Mouse (Mus musculus) G1E (cell line): ENCODE data around the gene Cwc22. TPM values are rescaled to one million over a fixed set of nuclear protein-coding genes. Genes with fewer than 3 reads are reported as not detected.

Experiments
- ATAC-seq: 2 replicates; pipeline ENCODE4 v1.8.0; 2016; ENCODE audit warnings: mild to moderate bottlenecking; ENCODE audit not compliant: insufficient number of reproducible peaks, poor library complexity, low FRiP score, severe bottlenecking; ENCODE audit errors: extremely low read depth
- DNase-seq: peaks from one replicate; pipeline ENCODE4 v3.0.0; 2012; ENCODE audit warnings: low spot score
- H3K27me3 ChIP-seq: 2 replicates; pipeline ENCODE4 v1.6.1; 2012; ENCODE audit warnings: mild to moderate bottlenecking, low read length, inconsistent platforms; ENCODE audit not compliant: insufficient read depth
- H3K36me3 ChIP-seq: replicated peaks from 2 replicates; pipeline ENCODE3; 2012; ENCODE audit warnings: mild to moderate bottlenecking, inconsistent platforms
- H3K4me1 ChIP-seq: 2 replicates; pipeline ENCODE4 v1.6.1; 2012; ENCODE audit warnings: low read depth, low read length, inconsistent platforms, mixed read lengths; ENCODE audit not compliant: insufficient read depth
- H3K4me3 ChIP-seq: 2 replicates; pipeline ENCODE4 v1.5.1; 2012; ENCODE audit warnings: low read depth, mild to moderate bottlenecking, inconsistent platforms, low read length, moderate library complexity, mixed read lengths
- H3K9me3 ChIP-seq: replicated peaks from 2 replicates; pipeline ENCODE4 v1.6.1; 2012; ENCODE audit warnings: inconsistent platforms
- CTCF ChIP-seq: IDR thresholded peaks from 2 replicates; pipeline ENCODE4 v1.5.1; 2012; ENCODE audit warnings: low read depth, low read length, inconsistent platforms, mixed read lengths
- GATA1 ChIP-seq: IDR thresholded peaks from 2 replicates; pipeline ENCODE4 v1.6.1; 2012; ENCODE audit warnings: borderline replicate concordance, low read length, inconsistent platforms, mixed read lengths
- GATA2 ChIP-seq: IDR thresholded peaks from 2 replicates; pipeline ENCODE4 v1.6.1; 2012; ENCODE audit warnings: low read depth, low read length, inconsistent platforms, borderline replicate concordance
- POLR2AphosphoS5 ChIP-seq: IDR thresholded peaks from 2 replicates; pipeline ENCODE4 v1.6.1; 2012; ENCODE audit warnings: low read depth, low read length, inconsistent platforms; ENCODE audit not compliant: insufficient replicate concordance
- TAL1 ChIP-seq: conservative IDR thresholded peaks from 2 replicates; pipeline ENCODE4 v1.6.1; 2012; ENCODE audit warnings: low read depth, low read length, inconsistent platforms, mixed read lengths
- polyA plus RNA-seq: library from polyadenylated mRNA; stranded (reverse); fragments of >175 nt; gene quantifications from 2 replicates; pipeline ENCODE4 v1.2.3, GENCODE M21; 2012
- total RNA-seq, 2 experiments: library from RNA; stranded (forward) in 1 of 2; stranded (reverse) in 1 of 2; fragments of 200-1000 nt in 1 of 2; fragments of >200 nt in 1 of 2; fragmentation: Nextera tagmentation in 1 of 2; gene quantifications; 2 replicates each; pipeline ENCODE4 v1.2.3; 2014 to 2017

Gene Cwc22
- total and polyA plus RNA-seq, 3 experiments, result 22.5 to 106 (median 84.4) TPM

GRCm38 (mm10) chr2:77916586-77917359 lies 29.4 kb downstream of the Cwc22 start:
- Histone ChIP-seq H3K4me1 (no peaks in the 10 kb centered on the region; the same call in 1 of the 2 replicates), H3K9me3 (no peaks in the 10 kb centered on the region), H3K27me3 (no peaks in the 10 kb centered on the region), H3K36me3 (peaks cover 81% of the 10 kb centered on the region), H3K4me3 (no peak overlapping the region)
- no peak for TF ChIP-seq POLR2AphosphoS5
- no peak for TF ChIP-seq TAL1
- no peak for TF ChIP-seq GATA1
- no peak for TF ChIP-seq CTCF
- no peak for TF ChIP-seq GATA2
- DNase-seq (no peak), ATAC-seq (no peak)

- no peak for ATAC-seq
- no peaks in the 10 kb centered on the region for H3K9me3 ChIP-seq
- H3K4me3 ChIP-seq, result no peak overlapping the region
- H3K36me3 ChIP-seq, result peaks cover 84% of the 10 kb centered on the region
- TF ChIP-seq GATA1 (no peak), GATA2 (no peak), CTCF (no peak), POLR2AphosphoS5 (no peak), TAL1 (no peak)
- H3K4me1 ChIP-seq, result no peaks in the 10 kb centered on the region; the same call in 1 of the 2 replicates
- no peak for DNase-seq
- no peaks in the 10 kb centered on the region for H3K27me3 ChIP-seq
Measured at GRCm38 (mm10) chr2:77915187-77915586, 31.0 kb downstream of the Cwc22 start.

- H3K4me3 ChIP-seq, result no peak overlapping the region
- TF ChIP-seq TAL1 (no peak), CTCF (no peak), GATA2 (no peak), POLR2AphosphoS5 (no peak), GATA1 (no peak)
- DNase-seq (no peak), ATAC-seq (no peak)
- peaks cover 79% of the 10 kb centered on the region for H3K36me3 ChIP-seq
- no peaks in the 10 kb centered on the region for H3K27me3 ChIP-seq
- H3K4me1 ChIP-seq, result no peaks in the 10 kb centered on the region
- H3K9me3 ChIP-seq, result no peaks in the 10 kb centered on the region
Measured at GRCm38 (mm10) chr2:77913628-77914027, 32.5 kb downstream of the Cwc22 start.

- no peaks in the 10 kb centered on the region for H3K27me3 ChIP-seq
- H3K36me3 ChIP-seq, result peaks cover 71% of the 10 kb centered on the region
- no peaks in the 10 kb centered on the region for H3K9me3 ChIP-seq
- no peak for ATAC-seq
- no peak for DNase-seq
- TF ChIP-seq TAL1, result no peak
- no peak for TF ChIP-seq GATA1
- no peak for TF ChIP-seq GATA2
- TF ChIP-seq POLR2AphosphoS5, result no peak
- TF ChIP-seq CTCF, result no peak
- H3K4me3 ChIP-seq, result no peak overlapping the region
- no peaks in the 10 kb centered on the region for H3K4me1 ChIP-seq
Measured at GRCm38 (mm10) chr2:77912197-77912596, 34.0 kb downstream of the Cwc22 start.

GRCm38 (mm10) chr2:77911452-77911851 lies 34.7 kb downstream of the Cwc22 start:
- DNase-seq (no peak), ATAC-seq (no peak)
- Histone ChIP-seq H3K4me3 (no peak overlapping the region), H3K27me3 (no peaks in the 10 kb centered on the region), H3K9me3 (no peaks in the 10 kb centered on the region), H3K4me1 (no peaks in the 10 kb centered on the region), H3K36me3 (peaks cover 68% of the 10 kb centered on the region)
- TF ChIP-seq CTCF, result no peak
- no peak for TF ChIP-seq GATA1
- no peak for TF ChIP-seq TAL1

GRCm38 (mm10) chr2:77910216-77910615 lies 36.0 kb downstream of the Cwc22 start:
- no peaks in the 10 kb centered on the region for H3K27me3 ChIP-seq
- no peaks in the 10 kb centered on the region for H3K9me3 ChIP-seq
- H3K36me3 ChIP-seq, result peaks cover 77% of the 10 kb centered on the region
- no peaks in the 10 kb centered on the region for H3K4me1 ChIP-seq
- TF ChIP-seq POLR2AphosphoS5 (no peak), GATA1 (no peak), CTCF (no peak), TAL1 (no peak), GATA2 (no peak)
- ATAC-seq (no peak), DNase-seq (no peak)
- H3K4me3 ChIP-seq, result no peak overlapping the region

- Histone ChIP-seq H3K36me3 (peaks cover 73% of the 10 kb centered on the region), H3K27me3 (no peaks in the 10 kb centered on the region), H3K4me3 (no peak overlapping the region), H3K9me3 (no peaks in the 10 kb centered on the region), H3K4me1 (no peaks in the 10 kb centered on the region)
- DNase-seq (no peak), ATAC-seq (no peak)
- TF ChIP-seq GATA2 (no peak), GATA1 (no peak), TAL1 (no peak), CTCF (no peak), POLR2AphosphoS5 (no peak)
Measured at GRCm38 (mm10) chr2:77907164-77907563, 39.0 kb downstream of the Cwc22 start.
